Mouse (Mus musculus) myocyte (in vitro differentiated cells): ENCODE measurements around the gene Supt6. TPM values are rescaled to one million over a fixed set of nuclear protein-coding genes. Genes with fewer than 3 reads are reported as not detected.

Experiments used
- H3K27me3 ChIP-seq: one replicate; pipeline ENCODE4 v1.6.1; 2011; ENCODE audit not compliant: control insufficient read depth, insufficient read depth, insufficient read length
- H3K36me3 ChIP-seq: one replicate; pipeline ENCODE4 v1.6.1; 2011; ENCODE audit not compliant: control insufficient read depth, insufficient read depth
- H3K4me2 ChIP-seq: one replicate; pipeline ENCODE4 v1.6.1; 2011; ENCODE audit warnings: low read depth, control low read depth
- H3K4me3 ChIP-seq: one replicate; pipeline ENCODE4 v1.5.1; 2011; ENCODE audit warnings: mild to moderate bottlenecking, control low read depth, moderate library complexity
- H3K79me2 ChIP-seq: one replicate; pipeline ENCODE4 v1.6.1; 2011; ENCODE audit not compliant: control insufficient read depth, insufficient read depth
- H3ac ChIP-seq: one replicate; pipeline ENCODE4 v1.6.1; 2011; ENCODE audit not compliant: control insufficient read depth, insufficient read length
- CEBPB ChIP-seq: IDR thresholded peaks from 2 replicates; pipeline ENCODE4 v1.6.1; 2011; ENCODE audit warnings: mild to moderate bottlenecking, moderate library complexity; ENCODE audit not compliant: poor library complexity, insufficient read depth, severe bottlenecking
- E2F4 ChIP-seq: IDR thresholded peaks from one replicate; pipeline ENCODE4 v1.6.1; 2011; ENCODE audit warnings: mild to moderate bottlenecking, control low read depth, moderate library complexity; ENCODE audit not compliant: insufficient read depth
- MAX ChIP-seq: IDR thresholded peaks from one replicate; pipeline ENCODE4 v1.6.1; 2011; ENCODE audit warnings: low read depth, mild to moderate bottlenecking, control low read depth
- MYOD1 ChIP-seq, 3 experiments: IDR thresholded peaks; one replicate each; pipeline ENCODE4 v1.6.1; 2011; ENCODE audit warnings: control low read depth in 2 of 3, low read depth in 2 of 3, mild to moderate bottlenecking in 2 of 3, moderate library complexity in 1 of 3; ENCODE audit not compliant: insufficient read length in 2 of 3, control insufficient read depth in 1 of 3
- MYOG ChIP-seq, 3 experiments: IDR thresholded peaks; one replicate each; pipeline ENCODE4 v1.6.1; 2011; ENCODE audit warnings: control low read depth in 2 of 3, low read depth in 2 of 3, mild to moderate bottlenecking in 2 of 3; ENCODE audit not compliant: insufficient read length in 2 of 3, control insufficient read depth in 1 of 3, insufficient read depth in 1 of 3
- POLR2A ChIP-seq: IDR thresholded peaks from one replicate; pipeline ENCODE4 v1.6.1; 2011; ENCODE audit warnings: low read depth, mild to moderate bottlenecking, control low read depth, moderate library complexity; ENCODE audit not compliant: insufficient read length
- POLR2AphosphoS2 ChIP-seq: IDR thresholded peaks from one replicate; pipeline ENCODE4 v1.6.1; 2011; ENCODE audit warnings: low read depth, control low read depth; ENCODE audit not compliant: insufficient read length
- REST ChIP-seq: IDR thresholded peaks from one replicate; pipeline ENCODE4 v1.6.1; 2011; ENCODE audit warnings: mild to moderate bottlenecking, control low read depth, moderate library complexity; ENCODE audit not compliant: insufficient read depth, insufficient read length
- SRF ChIP-seq: IDR thresholded peaks from one replicate; pipeline ENCODE4 v1.6.1; 2011; ENCODE audit warnings: low read depth; ENCODE audit not compliant: control insufficient read depth, insufficient read length
- TCF12 ChIP-seq: IDR thresholded peaks from one replicate; pipeline ENCODE4 v1.6.1; 2011; ENCODE audit warnings: mild to moderate bottlenecking, control low read depth; ENCODE audit not compliant: poor library complexity, insufficient read depth, severe bottlenecking
- TCF3 ChIP-seq: IDR thresholded peaks from one replicate; pipeline ENCODE4 v1.6.1; 2011; ENCODE audit warnings: low read depth, control low read depth; ENCODE audit not compliant: insufficient read length
- USF1 ChIP-seq: IDR thresholded peaks from one replicate; pipeline ENCODE4 v1.6.1; 2011; ENCODE audit warnings: low read depth, mild to moderate bottlenecking, control low read depth, moderate library complexity
- polyA plus RNA-seq: library from polyadenylated mRNA; unstranded; fragments of >200 nt; fragmentation: generic; extraction: Trizol; gene quantifications from one replicate; pipeline ENCODE4 v1.2.1, GENCODE M21; 2012; ENCODE audit warnings: missing spikeins

Gene Supt6
- polyA plus RNA-seq, 1 experiment, result 42.3 TPM

GRCm38 (mm10) chr11:78177903-78178858 lies 67.6 kb downstream of the Supt6 start:
- Histone ChIP-seq H3K36me3 (peaks cover 32% of the 10 kb centered on the region), H3ac (peak overlapping the region; percentile 14), H3K4me3 (peak overlapping the region; percentile 62), H3K4me2 (peak overlapping the region; percentile 99), H3K79me2 (peaks cover 26% of the 10 kb centered on the region), H3K27me3 (no peaks in the 10 kb centered on the region)
- no peak for TF ChIP-seq CEBPB
- no peak for TF ChIP-seq E2F4
- peak; percentile 72 for TF ChIP-seq POLR2AphosphoS2
- TF ChIP-seq POLR2A, result peak; percentile 76
- TF ChIP-seq MYOG (IDR thresholded peaks at IDR 0.05; ENCODE audit: control insufficient read depth in 1 of 3, insufficient read depth in 1 of 3, insufficient read length in 2 of 3, low read depth in 2 of 3), result peak in 2 of 3 experiments; percentile 45 to 80
- TF ChIP-seq USF1, result no peak
- TF ChIP-seq SRF, result no peak
- no peak for TF ChIP-seq MAX
- TF ChIP-seq REST, result no peak
- TF ChIP-seq TCF3, result no peak
- TF ChIP-seq MYOD1 (IDR thresholded peaks at IDR 0.05; ENCODE audit: control insufficient read depth in 1 of 3, insufficient read length in 2 of 3, low read depth in 2 of 3), result peak in 2 of 3 experiments; percentile 71 to 72

DNA sequence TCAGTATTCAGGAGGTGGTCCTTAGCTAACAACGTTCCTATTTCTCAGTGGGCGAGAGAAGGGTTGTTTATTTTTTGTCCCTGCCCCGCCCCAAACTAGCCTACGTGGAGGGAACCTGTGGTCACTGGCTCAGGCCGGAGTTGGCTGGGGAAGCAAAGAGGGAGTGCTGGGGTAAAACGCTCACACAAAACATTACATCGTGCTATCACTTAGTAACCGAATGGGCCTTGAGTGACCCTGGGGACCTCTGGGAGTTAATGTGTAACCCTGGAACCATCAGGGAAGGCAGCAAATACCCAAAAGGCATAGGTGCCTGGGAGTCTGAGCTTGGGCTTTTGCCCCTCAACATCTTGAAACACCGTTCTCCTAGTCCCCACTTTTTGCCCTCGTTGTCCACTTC lies 68.3 kb downstream of the Supt6 start:
- TF ChIP-seq SRF (no peak), TCF12 (no peak), POLR2AphosphoS2 (no peak), POLR2A (no peak), USF1 (no peak), CEBPB (no peak), MYOD1 (IDR thresholded peaks at IDR 0.05; ENCODE audit: control insufficient read depth in 1 of 3, insufficient read length in 2 of 3, low read depth in 2 of 3) (no peak), TCF3 (no peak), REST (no peak), E2F4 (no peak)
- Histone ChIP-seq H3ac (no peak overlapping the region), H3K79me2 (peaks cover 18% of the 10 kb centered on the region), H3K4me3 (peak overlapping the region; percentile 62), H3K36me3 (peaks cover 31% of the 10 kb centered on the region), H3K27me3 (no peaks in the 10 kb centered on the region), H3K4me2 (peak overlapping the region; percentile 99)

- peaks cover 13% of the 10 kb centered on the region for H3K79me2 ChIP-seq
- no peak overlapping the region for H3ac ChIP-seq
- H3K4me3 ChIP-seq, result peak overlapping the region; percentile 62
- TF ChIP-seq TCF3, result no peak
- no peak for TF ChIP-seq POLR2AphosphoS2
- no peak for TF ChIP-seq E2F4
- H3K27me3 ChIP-seq, result no peaks in the 10 kb centered on the region
- H3K36me3 ChIP-seq, result peaks cover 26% of the 10 kb centered on the region
- H3K4me2 ChIP-seq, result peak overlapping the region; percentile 99
These were observed 68.9 kb downstream of the Supt6 start for GRCm38 (mm10) chr11:78176905-78177331.

- Histone ChIP-seq H3K4me3 (peak within 1 kb of the TSS; percentile 62), H3K36me3 (peaks cover 21% of the 10 kb centered on the region), H3K79me2 (peaks cover 8% of the 10 kb centered on the region), H3K4me2 (peak within 1 kb of the TSS; percentile 99), H3K27me3 (no peaks in the 10 kb centered on the region), H3ac (no peak within 1 kb of the TSS)
- TF ChIP-seq USF1 (no peak), POLR2AphosphoS2 (peak; percentile 29), POLR2A (peak; percentile 39), SRF (no peak)
These were observed 69.4 kb downstream of the Supt6 start, which contains the start of the genes Nek8 and Tlcd1 for GRCm38 (mm10) chr11:78176402-78176862. Nek8 (minus strand) TSS chr11:78176675. Tlcd1 (plus strand) TSS chr11:78176711.

DNA sequence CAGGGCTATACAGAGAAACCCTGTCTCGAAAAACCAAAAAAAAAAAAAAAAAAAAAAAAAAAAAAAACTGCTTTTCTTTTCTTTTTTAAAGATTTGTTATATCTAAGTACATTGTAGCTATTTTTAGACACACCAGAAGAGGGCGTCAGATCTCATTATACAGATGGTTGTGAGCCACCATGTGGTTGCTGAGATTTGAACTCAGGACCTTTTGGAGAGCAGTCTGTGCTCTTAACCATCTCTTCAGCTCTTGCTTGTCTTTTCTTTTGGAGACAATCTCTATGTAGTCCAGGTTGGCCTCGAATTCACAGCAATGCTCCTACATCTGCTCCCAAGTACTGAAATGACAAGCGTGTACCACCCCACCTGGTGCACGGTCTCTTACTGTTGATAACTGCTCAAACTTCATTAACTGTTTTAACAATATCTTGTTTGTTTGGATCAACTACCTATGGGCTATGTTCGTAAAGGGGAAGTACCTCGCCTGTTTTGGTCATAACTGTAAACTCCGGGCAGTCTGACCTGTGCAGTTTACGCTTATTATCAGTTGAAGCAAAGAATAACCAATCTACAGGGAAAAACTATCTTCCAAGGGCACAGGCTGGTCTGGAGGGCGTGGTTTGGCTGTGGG lies 69.9 kb downstream of the Supt6 start:
- H3K79me2 ChIP-seq, result peaks cover 3% of the 10 kb centered on the region

More for the DNA sequence above, 69.9 kb downstream of the Supt6 start:
- peak; percentile 1 for TF ChIP-seq POLR2AphosphoS2
- TF ChIP-seq REST, result no peak
- no peak for TF ChIP-seq E2F4
- no peak for TF ChIP-seq MAX
- Histone ChIP-seq H3ac (no peak overlapping the region), H3K4me3 (peak overlapping the region; percentile 62), H3K36me3 (peaks cover 15% of the 10 kb centered on the region), H3K27me3 (no peaks in the 10 kb centered on the region), H3K4me2 (peak overlapping the region; percentile 99)
